Mouse (Mus musculus) frontal cortex, adult 2 months (tissue): ENCODE results near the gene Snd1. TPM values are rescaled to one million over a fixed set of nuclear protein-coding genes. Genes with fewer than 3 reads are reported as not detected.
"Not testable (repeated sequence)": the region's sequence is repeated elsewhere in the genome, so short reads cannot be mapped to it uniquely, and the experiment has no call there.

ENCODE experiments used
- DNase-seq, 2 experiments: peaks; one replicate each; pipeline ENCODE4 v3.0.0; 2022; ENCODE audit warnings: low spot score in 1 of 2; ENCODE audit errors: extremely low spot score in 1 of 2
- polyA plus RNA-seq: library from polyadenylated mRNA; depleted of rRNA; stranded (reverse); fragments of >200 nt; gene quantifications from 2 replicates; pipeline ENCODE4 v1.2.3, GENCODE M21; 2012

Snd1 gene
- polyA plus RNA-seq, 1 experiment, result 67.8 TPM

- DNase-seq, result no peak
Observed at GRCm38 (mm10) chr6:28482711-28483315, 7.9 kb downstream of the Snd1 start.

- DNase-seq, result no peak
Observed at GRCm38 (mm10) chr6:28486008-28486407, 11.1 kb downstream of the Snd1 start.

GRCm38 (mm10) chr6:28486471-28486870 is 11.5 kb downstream of the Snd1 start:
- peak in 1 of 2 experiments; percentile 16 for DNase-seq

GRCm38 (mm10) chr6:28486905-28487304 is 12.0 kb downstream of the Snd1 start:
- DNase-seq, result peak in 1 of 2 experiments; percentile 19

- no peak for DNase-seq
Observed at GRCm38 (mm10) chr6:28488204-28488851, 13.4 kb downstream of the Snd1 start.

- DNase-seq, result no peak
Observed at GRCm38 (mm10) chr6:28490612-28491011, 15.7 kb downstream of the Snd1 start.

GRCm38 (mm10) chr6:28491198-28491597 is 16.3 kb downstream of the Snd1 start:
- no peak for DNase-seq

GRCm38 (mm10) chr6:28497837-28498236 is 22.9 kb downstream of the Snd1 start:
- no peak for DNase-seq

- DNase-seq, result no peak
Observed at GRCm38 (mm10) chr6:28502576-28502975, 27.6 kb downstream of the Snd1 start.

- no peak for DNase-seq
Observed at GRCm38 (mm10) chr6:28503148-28503547, 28.2 kb downstream of the Snd1 start.

- DNase-seq, result no peak
Observed at GRCm38 (mm10) chr6:28504611-28505010, 29.7 kb downstream of the Snd1 start.

GRCm38 (mm10) chr6:28507759-28508158 is 32.8 kb downstream of the Snd1 start:
- DNase-seq, result no peak

- no peak for DNase-seq
Observed at GRCm38 (mm10) chr6:28514195-28514594, 39.3 kb downstream of the Snd1 start.

- DNase-seq, result no peak
Observed at GRCm38 (mm10) chr6:28514830-28515350, 40.0 kb downstream of the Snd1 start.

- no peak for DNase-seq
Observed at GRCm38 (mm10) chr6:28516618-28517017, 41.7 kb downstream of the Snd1 start.

- no peak for DNase-seq
Observed at GRCm38 (mm10) chr6:28517050-28517449, 42.1 kb downstream of the Snd1 start.

- DNase-seq, result no peak
Observed at GRCm38 (mm10) chr6:28519426-28519825, 44.5 kb downstream of the Snd1 start.

GRCm38 (mm10) chr6:28520787-28521186 is 45.8 kb downstream of the Snd1 start:
- DNase-seq, result not testable (repeated sequence)

GRCm38 (mm10) chr6:28521416-28521815 is 46.5 kb downstream of the Snd1 start:
- no peak for DNase-seq

GRCm38 (mm10) chr6:28525589-28525988 is 50.6 kb downstream of the Snd1 start:
- DNase-seq, result no peak

- DNase-seq, result no peak
Observed at GRCm38 (mm10) chr6:28527459-28527858, 52.5 kb downstream of the Snd1 start.

- DNase-seq, result no peak
Observed at GRCm38 (mm10) chr6:28528208-28528607, 53.3 kb downstream of the Snd1 start.
